Mouse (Mus musculus): ENCODE measurements at regions not wholly inside any gene's neighbourhood (a gene's known extent, or its start where the extent isn't known, plus 50 kb on each side); places are given as distances from the start of the nearest gene placed in this dataset.

GRCm38 (mm10) chr2:171920960-171921359 is 122.3 kb downstream of the Cbln4 start:
- TF ChIP-seq CTCF (conservative IDR thresholded peaks at IDR 0.05; ENCODE audit: low read length) (no peak), POU5F1 (IDR thresholded peaks at IDR 0.05; ENCODE audit: borderline replicate concordance, low read length) (no peak)
